Mouse (Mus musculus) c-Kit-positive CD71-negative TER-119-negative erythroid progenitor cells, embryonic 14.5 days (primary cell): ENCODE measurements around the gene Sema4d.
"Not testable (repeated sequence)": the region's sequence is repeated elsewhere in the genome, so short reads cannot be mapped to it uniquely, and the experiment has no call there.

ENCODE experiments used
- DNase-seq: peaks from one replicate; pipeline ENCODE4 v3.0.0-alpha.2; 2013; ENCODE audit warnings: low read depth

The Sema4d gene

DNA sequence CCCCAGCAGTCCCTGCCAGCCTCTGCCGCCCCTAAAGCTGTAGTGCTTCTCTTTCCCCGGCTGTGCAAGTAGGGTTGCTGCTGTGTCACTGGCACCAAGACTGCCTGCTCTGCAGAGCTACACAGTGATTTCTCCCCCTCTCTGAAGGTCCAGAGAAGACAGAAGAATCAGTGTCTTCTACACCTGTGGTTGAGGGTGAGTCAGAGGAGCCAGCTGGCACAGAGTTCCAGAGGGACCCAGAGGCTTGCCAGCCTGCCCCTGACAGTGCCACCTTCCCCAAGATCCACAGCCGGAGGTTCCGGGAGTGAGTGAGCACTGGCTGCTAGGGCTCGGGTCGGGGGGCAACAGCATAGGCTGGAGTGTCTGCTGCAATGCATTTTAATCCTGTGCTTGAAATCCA is 114.9 kb downstream of the Sema4d start:
- DNase-seq, result no peak

DNA sequence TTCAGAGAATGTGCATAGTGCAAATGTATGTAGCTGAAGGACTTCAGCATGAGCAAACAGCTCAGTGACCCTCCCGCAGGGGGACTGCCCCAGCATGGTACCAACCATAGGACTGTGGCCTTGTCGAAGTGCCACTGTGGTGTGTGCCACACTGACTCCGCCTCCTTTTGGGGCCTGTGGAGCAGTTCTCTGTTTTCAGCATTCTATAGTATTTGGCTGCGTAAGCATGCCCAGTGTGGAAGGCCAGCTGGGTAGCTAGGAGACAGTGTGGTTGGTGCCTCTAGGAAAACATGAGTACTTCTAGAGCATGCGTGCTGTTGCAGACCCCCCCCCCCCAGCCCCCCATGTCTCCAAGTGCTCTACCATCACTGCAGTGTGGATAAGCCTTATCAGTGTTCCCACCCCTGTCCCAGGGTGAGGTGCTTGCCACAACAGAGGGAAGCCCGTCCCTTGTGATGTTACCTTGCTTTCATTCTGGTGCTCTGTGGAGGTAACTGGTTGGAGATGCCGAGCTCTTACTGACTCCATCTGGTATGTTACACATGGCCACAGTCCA is 115.8 kb downstream of the Sema4d start:
- no peak for DNase-seq

DNA sequence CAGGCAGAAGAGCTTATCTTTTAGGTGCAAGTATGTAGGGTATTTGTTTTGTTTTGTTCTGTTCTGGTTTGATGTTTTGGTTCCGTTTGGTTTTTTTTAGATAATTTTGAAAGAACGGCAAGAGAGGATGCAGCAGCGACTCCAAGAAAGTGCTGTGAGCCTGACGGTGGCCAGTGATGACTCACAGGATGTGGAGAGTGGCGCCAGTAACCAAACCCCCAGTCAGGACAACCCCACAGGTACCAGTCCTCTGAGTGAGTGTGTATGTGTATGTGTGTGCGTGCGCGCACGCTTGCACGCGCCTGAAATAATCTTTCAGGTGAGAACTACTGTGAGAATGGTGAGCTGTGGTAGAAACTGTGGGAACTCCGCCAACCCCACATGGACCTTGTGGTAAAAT is 116.5 kb downstream of the Sema4d start:
- no peak for DNase-seq

DNA sequence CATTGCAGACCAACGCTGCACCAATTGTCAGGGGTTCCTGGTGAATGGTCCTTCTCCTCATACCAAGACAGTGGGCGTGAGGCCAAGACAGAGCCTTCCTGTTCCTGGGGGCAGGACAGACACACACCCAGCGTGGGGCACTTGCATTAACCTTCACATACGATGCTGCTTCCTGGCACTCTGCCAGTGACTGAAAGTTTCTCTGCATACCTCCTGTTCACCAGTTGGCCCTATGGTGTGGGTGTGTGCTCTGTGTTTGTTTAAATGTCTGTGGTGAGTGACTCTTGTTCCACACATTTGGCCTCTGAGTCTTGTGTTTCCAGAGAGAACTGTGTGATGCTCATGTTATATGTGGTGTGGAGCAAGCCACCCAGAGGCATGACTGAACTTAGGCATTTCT is 116.9 kb downstream of the Sema4d start:
- DNase-seq, result no peak

DNA sequence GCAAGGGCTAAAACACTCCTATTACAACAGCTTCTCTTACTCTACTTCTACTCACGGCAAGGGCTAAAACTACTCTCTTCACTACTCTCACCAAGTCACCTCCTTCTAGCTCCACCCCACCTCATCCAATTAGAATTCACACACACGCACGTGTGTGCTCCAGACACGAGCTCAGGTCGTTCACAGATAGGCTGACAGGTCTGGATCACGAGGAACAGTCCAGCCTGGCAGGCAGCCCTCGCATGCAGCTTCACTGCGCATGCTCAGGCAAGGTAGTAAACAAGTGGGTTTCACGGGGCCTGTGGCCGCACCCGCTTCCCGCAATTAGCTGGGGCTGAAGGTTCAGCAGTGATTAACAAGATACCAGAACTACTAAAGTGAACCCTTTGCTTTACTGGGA is 125.4 kb downstream of the Sema4d start:
- not testable (repeated sequence) for DNase-seq

DNA sequence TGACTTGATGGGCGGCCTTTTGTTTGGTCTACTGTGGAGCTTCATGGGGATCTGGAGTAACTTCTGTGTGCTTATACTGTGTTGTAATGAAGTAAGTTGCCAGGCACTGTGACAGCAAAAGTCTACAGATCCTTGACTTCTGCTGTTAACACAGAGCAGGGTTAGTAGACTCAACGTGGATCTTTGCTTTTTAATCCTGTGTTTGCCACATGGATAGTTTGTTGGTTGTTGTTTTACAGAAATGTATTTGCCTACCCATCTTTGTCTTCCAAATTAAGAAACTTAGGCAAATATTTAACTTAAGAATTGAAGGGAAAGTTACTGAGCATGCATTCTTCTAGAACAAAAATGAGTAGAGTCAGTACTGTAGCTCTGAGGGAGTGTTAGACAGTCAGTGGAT is 130.0 kb downstream of the Sema4d start:
- DNase-seq, result no peak

DNA sequence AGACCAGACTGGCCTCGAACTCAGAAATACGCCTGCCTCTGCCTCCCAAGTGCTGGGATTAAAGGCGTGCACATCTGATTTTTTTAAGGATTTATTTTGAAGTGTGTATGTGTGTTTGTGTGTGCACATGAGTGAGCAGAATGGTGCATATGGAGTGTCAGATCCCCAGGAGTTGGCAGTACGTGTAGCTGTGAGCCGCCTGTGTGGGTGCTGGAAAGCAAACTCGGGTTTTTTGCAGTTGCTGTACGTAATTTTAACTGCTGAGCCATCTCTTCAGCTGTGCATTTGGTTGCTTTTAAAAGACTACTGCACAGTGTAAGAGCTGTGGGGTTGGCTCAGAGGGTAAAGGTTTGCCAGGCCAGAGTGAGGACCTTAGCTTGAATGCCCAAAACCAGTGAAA is 134.0 kb downstream of the Sema4d start:
- DNase-seq, result no peak

DNA sequence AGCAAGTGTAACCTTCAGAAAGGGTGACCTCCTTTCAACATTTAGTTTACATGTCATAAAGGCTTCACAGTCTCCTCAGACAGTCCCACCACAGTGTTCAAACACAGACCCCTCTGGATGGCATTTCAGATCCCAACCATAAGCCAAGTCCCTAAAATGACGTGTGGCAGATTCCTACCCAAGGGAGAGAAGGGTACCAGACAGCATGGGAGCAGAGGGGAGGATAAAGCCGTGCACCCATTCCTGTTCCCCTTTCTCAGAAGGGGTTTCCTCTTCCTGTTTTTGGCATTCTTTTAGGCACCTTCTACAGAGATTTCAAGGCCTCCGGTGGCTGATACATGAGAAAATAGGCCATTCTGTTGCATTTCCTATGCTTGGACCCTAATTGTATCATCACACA is 135.5 kb downstream of the Sema4d start:
- no peak for DNase-seq

DNA sequence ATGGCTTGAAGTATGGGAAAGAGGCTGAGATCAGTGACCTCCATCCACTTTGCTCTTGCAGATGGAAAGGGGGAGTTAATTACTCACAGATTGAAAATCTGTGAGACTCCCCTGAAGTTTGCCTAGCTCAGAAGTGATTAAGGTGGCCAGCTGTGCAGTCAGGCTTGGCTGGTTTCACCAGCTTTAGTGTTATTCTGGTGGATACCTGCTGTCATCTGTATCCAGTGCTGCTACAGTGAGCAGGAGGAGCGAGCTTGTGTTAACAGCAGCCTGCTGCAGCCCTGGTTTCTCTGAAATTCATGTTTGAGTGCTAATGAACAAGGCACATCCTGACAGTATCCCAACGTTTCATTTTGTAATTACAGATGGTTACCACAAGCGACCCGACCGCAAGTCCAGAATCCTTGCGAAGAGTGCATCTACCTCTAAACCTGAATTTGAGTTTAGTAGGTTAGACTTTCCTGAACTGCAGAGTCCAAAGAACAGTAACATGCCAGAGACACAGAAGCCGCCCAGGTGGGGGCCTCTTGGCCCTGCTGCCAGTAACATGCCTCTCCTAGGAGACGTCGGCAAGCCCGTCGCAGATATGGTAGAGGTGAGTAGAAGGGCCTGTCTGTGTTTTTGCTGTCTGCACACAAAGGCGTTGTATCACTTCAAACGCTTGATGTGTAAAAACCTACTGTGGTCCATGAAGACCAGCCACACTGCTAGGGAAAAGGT is 136.9 kb downstream of the Sema4d start:
- DNase-seq, result no peak

DNA sequence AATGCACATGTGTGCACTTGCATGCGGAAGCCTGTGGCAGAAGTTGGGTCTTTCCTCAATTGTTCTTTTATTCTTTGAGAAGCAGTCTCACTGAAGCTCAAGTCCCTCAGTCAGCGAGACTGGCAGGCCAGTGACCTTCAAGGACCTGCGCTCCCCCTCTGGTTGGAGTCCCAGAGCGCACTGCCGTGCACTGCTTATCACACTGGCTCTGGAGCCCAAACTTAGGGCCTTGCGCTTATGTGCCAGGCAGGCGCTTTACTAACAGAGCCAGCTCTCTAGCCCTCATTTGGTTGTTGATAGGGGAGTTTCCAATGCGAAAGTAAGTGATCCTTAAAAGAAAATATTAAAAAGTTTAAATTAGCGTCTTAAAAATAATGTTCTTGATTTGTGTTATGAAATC is 139.6 kb downstream of the Sema4d start:
- no peak for DNase-seq

DNA sequence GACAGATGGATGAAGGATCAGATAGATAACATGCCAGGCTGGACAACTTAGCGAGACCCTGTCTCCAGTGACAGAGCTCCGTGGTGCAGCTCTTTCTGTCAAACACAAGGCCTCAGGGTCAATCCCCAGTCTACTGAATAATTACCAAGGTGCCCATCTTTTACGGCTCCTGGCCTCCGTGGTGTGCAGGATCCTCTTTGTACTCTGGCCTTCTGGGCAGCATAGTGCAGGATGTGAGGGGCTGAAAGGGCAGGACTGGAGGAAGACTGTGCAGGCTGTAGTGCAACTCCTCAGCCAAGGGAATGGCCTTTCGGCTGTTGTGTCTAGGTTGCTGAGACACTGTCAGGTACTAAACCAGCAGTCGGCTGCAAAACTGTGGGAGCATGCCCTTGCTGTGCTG is 140.4 kb downstream of the Sema4d start:
- DNase-seq, result no peak

DNA sequence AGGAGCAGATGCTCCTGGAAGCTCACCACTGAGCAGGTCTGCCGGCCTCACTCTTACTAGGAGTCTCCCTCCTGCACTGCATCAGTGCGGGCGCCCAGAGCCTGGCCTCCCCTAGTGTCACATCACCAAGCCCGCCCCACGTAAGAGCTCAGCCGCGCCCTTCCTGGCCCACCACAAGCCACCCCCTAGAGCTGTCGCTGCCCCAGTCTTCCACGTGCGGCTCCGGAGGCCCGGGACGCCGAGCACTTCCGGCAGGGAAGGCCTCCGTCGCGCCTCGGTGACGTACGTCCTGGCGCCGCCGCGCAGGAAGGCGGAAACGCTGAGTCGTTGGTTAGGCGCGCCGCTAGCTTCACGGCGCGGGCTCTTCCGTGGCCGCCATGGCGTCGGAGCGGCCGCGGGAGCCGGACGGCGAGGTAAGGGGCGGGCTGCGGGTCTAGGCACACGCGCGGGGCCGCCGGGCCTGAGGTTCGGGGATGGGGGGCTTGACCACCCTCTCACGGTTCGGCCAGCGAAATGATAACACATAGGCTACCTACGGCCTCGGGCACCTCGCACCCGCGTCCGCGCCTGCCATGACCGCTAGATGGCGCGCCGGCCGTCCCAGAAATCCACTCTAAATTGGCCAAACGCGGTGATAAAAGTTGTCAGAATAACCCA is 142.0 kb downstream of the Sema4d start, which contains the start of gene Secisbp2:
Gene Secisbp2 (plus strand): TSS at position 290 of the 657 bp plus-strand sequence.
- peak; percentile 89 for DNase-seq

DNA sequence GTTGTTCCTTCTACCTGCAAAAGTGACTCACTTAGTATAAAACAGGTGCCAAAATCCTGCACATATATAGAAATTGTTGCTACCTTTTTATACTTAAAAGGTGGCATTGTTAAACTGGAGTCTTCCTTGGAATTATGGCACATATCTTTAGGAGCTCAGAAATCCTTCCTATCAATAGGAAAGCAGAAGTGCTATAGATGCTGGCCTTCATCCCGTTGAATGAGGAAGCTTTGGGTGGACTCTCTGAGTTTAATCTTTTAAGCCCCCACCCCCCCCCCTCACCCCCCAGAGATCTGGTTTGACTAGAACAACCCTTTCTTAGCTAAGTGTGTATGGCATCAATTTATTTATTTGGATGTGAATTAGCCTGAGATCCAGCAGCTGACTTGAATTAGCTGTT is 143.8 kb downstream of the Sema4d start:
- DNase-seq, result no peak

DNA sequence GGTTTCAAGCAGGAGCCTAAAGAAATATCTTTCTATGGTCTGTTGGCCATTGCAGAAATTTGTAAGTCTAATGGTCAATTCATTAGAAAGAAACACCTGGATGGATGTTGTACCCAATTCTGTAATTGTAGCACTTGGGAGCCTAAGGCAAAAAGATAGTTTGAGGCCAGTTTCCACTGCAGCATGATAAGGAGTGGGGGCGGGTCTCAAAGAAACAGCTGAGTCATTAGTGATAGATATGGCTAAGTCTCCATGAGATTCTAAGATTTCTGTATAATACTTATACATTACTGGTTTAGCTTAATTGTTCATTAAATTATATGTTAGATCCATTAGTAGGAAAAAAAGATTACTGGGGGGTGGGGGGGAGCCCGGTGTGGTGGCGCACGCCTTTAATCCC is 145.3 kb downstream of the Sema4d start:
- no peak for DNase-seq

DNA sequence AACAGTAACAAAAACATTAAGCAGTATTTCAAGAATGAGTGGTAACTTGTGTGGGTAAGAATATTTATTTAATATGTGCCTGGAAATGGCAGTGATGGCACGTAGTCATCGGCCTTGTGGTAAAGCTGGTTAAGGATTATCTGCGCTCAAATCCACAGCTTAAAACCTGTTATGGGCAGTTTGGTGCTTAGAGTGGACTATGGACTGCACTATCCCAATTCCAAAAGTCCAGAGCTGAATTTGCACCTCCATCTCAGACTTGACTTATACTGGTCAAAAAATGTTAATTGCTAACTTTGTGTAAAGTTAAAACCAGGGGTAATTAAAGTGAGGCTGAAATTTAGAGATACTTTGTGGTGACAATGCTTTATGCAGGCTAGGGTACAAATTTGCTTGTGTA is 145.8 kb downstream of the Sema4d start:
- no peak for DNase-seq

DNA sequence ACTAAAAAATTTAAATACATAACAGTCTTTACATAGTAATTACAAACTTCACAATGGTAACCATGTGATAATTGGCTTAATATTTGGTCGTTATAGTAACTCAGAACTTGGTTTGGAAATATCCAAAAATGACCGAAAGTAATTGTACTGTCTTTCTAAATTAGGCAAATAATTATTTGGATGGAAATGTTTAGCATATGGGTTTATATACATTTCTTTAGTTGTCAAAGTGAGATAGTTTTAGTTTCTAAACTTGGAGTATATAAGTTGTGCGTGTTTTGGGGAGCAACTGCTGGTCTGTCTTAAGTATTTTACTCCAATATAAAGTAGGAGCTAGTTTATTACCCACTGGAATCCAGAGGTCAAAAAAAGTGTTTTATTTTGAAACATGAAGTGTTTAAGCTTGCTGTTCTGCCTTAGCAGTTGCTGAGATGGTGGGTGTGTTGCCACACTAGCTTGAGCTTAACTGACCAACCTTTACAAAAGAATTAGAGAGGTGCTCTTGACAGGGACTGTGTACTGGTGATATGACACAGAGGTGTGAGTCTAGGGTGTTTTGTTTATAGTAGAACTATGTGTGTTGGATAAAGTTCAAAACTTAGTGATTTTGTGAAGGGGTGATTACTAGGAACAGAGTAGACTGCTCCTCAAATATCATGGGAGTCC is 147.1 kb downstream of the Sema4d start:
- no peak for DNase-seq

DNA sequence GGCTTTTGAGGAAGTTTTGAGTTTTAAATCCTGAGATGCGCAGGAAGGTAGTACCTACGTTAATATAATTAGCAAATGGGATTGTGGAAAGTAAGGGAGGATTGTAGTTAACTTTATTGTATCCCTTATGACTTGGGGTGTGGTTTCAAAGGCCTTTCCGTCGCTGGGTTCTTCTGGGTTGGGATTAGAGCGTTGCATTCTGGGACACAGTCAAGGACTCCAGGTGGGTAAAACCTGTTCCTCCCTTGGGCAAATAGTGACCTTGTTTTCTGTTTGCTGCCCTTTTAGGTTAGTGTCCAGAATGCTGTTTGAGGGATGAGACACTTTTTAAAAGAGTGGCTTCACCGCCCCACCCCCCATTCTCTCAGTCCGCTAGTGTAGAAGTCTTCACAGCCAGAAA is 147.7 kb downstream of the Sema4d start:
- no peak for DNase-seq

DNA sequence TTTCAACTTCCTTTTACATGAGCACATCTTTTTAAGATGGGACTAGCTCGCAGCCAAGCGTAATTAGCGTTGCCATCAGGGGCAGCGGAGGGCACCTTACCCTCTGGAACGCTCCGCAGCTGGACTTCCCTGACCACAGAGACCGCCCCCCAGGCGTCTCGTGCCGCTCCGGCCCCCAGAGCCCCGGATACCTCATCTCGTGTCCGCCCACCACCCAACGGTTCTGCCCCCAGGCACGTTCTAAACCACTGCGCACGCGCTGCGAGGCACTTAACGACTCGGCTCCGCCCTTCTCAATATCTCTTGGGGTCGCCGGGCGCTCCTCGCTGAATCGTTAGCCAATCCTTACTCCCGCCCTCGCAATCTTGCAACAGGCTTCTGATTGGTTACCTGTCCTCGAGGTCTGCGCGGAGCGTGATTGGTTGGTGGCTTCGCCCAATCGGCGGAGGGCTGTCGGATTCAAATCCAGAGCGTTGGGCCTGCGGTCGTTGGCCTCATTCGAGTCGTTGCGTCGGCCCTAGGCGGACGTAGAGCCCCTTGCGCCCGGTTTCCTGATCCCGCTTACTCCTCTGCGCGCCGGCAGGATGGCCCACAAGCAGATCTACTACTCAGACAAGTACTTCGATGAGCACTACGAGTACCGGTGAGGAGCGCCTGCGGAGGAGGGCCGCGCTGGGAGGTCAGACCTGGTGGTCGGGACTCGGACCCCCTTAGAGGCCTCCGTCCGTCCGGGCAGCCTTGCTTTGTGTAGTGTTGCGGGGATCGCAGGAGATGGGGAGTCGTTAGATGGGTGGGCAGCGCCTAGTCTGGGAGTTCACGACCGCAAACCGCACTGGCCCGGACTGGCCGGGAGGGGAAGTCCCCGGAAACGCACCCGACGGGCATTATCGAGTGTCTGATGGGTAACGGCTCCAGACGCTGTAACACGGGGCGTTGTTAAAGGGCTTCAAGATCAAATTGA is 148.4 kb downstream of the Sema4d start, which contains the start of gene Cks2:
Gene Cks2 (plus strand): TSS at position 404 of the 961 bp plus-strand sequence.
- peak; percentile 99 for DNase-seq

DNA sequence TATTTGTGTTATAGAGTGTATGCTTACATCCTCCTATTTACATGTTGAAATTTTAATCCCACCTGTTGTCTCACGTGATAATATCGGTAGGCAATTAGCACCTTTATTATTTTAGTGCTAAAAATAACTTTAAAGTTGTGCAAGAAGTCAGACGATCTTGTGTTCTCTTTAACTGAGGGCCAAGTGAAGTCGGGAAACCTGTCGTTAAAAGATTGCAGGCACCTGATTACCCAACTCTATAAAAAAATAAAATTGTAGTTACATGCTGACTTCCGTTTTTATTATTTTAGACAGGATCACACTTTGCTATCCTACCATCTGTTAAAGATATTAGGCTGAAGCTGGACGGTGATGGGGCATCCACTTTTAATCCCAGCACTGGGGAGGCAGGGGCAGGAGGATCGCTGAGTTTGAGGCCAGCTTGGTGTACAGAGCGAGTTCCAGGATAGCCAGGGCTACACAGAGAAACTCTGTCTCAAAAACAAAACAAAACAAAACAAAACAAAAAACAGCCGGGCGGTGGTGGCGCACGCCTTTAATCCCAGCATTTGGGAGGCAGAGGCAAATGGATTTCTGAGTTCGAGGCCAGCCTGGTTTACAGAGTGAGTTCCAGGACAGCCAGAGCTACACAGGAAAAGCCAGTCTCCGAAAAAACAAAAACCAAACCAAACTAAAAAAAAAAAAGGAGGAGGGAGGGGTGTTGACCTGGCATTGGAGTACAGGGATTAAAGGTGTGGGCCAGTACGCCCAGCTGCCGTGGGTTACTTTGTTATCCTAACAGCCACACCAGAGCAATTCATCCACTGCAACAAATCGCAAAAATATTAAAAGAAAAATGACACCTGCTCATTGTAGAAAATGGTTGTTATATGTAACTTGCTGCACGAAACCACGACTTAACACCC is 149.4 kb downstream of the Sema4d start:
- DNase-seq, result no peak

DNA sequence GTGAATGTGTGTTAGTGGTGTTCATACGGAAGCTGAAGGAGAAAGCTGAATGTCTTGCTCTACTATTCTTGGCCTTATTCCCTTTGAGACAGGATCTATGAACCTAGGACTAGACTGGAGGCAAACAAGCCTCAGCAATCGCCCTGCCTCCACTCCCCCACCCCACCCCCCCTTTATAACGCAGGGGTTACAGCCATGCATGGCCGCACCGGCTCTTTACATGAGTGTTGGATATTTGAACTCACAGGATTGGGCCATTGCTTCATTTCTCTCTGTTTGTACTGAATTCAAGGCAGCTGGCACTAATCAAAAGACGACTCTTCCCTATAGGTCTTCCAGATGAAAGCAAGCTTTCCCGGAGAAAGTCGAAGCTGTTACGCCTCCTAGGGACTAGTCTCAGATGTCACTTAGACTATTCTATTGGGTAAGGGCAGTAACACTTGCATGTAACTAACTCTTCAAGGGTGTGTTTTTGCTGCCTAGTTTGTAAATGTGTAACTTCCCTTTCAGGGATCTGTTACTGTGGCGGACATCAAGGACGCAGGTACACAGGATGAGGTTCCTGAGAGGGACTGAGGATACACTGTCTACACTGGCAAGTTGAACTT is 151.3 kb downstream of the Sema4d start:
- DNase-seq, result no peak
